Mouse (Mus musculus) stomach, postnatal 0 days (tissue): ENCODE results near the gene Ctbs.

Experiments used
- CTCF ChIP-seq: IDR thresholded peaks from 2 replicates; pipeline ENCODE4 v1.5.1; 2016; ENCODE audit warnings: antibody characterized with exemption, low read depth, mild to moderate bottlenecking, moderate library complexity
- EP300 ChIP-seq: optimal IDR thresholded peaks from 2 replicates; pipeline ENCODE3; 2016; ENCODE audit warnings: antibody characterized with exemption

- TF ChIP-seq EP300 (no peak), CTCF (no peak)
Measured at GRCm38 (mm10) chr3:146419534-146419933, 30.1 kb upstream of the Ctbs start.
